Mouse (Mus musculus): Measurements from ENCODE around the gene Supt16.

GRCm38 (mm10) chr14:52232249-52232648, 35.0 kb upstream of the Supt16 start:
- TF ChIP-seq POLR2A (IDR thresholded peaks at IDR 0.05; ENCODE audit: extremely low read depth, insufficient read depth, low read length) (no peak), CTCF (IDR thresholded peaks at IDR 0.05; ENCODE audit: low read depth, low read length) (no peak)

Measured in liver, adult 2 months (tissue).